In the genomic region with DNA sequence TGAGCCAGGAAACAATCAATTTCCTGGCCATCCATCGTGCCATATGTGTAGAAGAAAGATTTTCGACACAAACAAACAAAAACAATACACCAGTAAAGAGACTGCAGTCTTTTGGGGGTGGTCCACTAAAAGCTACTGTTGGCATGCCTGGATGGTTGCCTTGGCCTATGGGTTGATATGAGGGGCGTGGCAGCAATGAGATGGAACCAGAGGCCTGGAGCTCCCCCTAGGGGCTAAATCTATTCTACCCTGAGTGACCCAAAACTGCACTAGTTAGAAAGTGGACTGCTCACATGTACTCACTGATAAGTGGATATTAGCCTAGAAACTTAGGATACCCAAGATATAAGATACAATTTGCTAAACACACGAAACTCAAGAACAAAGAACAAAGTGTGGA, we compare ENCODE assay signal across 7 mouse cellular contexts.
DNase-seq lines count a peak whose midpoint lies in the region; ATAC-seq lines count a peak whose summit lies in the region.

No protein-coding gene starts in this region.

- DNase-seq in 3T3-L1 (ENCODE audit: low read depth, low spot score) = peak; percentile 88
- peak; percentile 82 to 86 for DNase-seq in B cell, adult 2 months
- DNase-seq in adrenal gland, postnatal 36 days = peak; percentile 66 to 82
- DNase-seq in frontal cortex, adult 2 months (ENCODE audit: extremely low spot score in 1 of 2, low spot score in 1 of 2) = peak; percentile 12 to 79
- DNase-seq in large intestine, adult 2 months (ENCODE audit: low read depth, low spot score) = peak; percentile 33
- DNase-seq in splenic B cell, adult 2 months (ENCODE audit: low read depth, low spot score) = peak; percentile 81

- no peaks in the 10 kb centered on the region for H3K9me3 ChIP-seq in lung, embryonic 16.5 days (ENCODE audit: control insufficient read depth, low read length)

- H3K4me1 ChIP-seq in lung, embryonic 16.5 days (replicated peaks; ENCODE audit: control insufficient read depth, insufficient read depth, low read length) = no peaks in the 10 kb centered on the region

- H3K27ac ChIP-seq in lung, embryonic 16.5 days (ENCODE audit: low read length) = no peak overlapping the region

- H3K27me3 ChIP-seq in lung, embryonic 16.5 days (ENCODE audit: control insufficient read depth, insufficient read depth, low read depth, low read length) = no peaks in the 10 kb centered on the region
- no peaks in the 10 kb centered on the region for H3K27me3 ChIP-seq in splenic B cell, adult 2 months (ENCODE audit: control insufficient read depth, insufficient read depth, low read length, poor library complexity, severe bottlenecking)

- ATAC-seq in lung, embryonic 16.5 days (ENCODE audit: low read depth) = peak; percentile 36; the same call in 1 of the 2 replicates

- WGBS in large intestine, adult 2 months = 64% methylated on average over 4 of the region's 4 CpGs
- WGBS in lung, embryonic 16.5 days = 63% methylated on average over 4 of the region's 4 CpGs

- H3K4me2 ChIP-seq in lung, embryonic 16.5 days (ENCODE audit: low read depth, low read length) = no peak overlapping the region

- no peak overlapping the region for H3K4me3 ChIP-seq in lung, embryonic 16.5 days (ENCODE audit: low read length)

- no peak overlapping the region for H3K9ac ChIP-seq in lung, embryonic 16.5 days (ENCODE audit: low read length)

- H3K36me3 ChIP-seq in lung, embryonic 16.5 days (ENCODE audit: control insufficient read depth, insufficient read depth, low read length) = no peaks in the 10 kb centered on the region
- no peaks in the 10 kb centered on the region for H3K36me3 ChIP-seq in splenic B cell, adult 2 months (ENCODE audit: control insufficient read depth, insufficient read depth, low read length, poor library complexity, severe bottlenecking)

Comparison
In these comparisons a context has a peak if more than half of its experiments do, and no peak if none do; other contexts are left out.
1. DNase-seq: peak in every context shown above with its lines; median percentile 88 in 3T3-L1; 84 in B cell, adult 2 months; 81 in splenic B cell, adult 2 months; 74 in adrenal gland, postnatal 36 days; 46 in frontal cortex, adult 2 months; 33 in large intestine, adult 2 months.